Mouse (Mus musculus) olfactory bulb, adult 2 months (tissue): Measurements from ENCODE around the gene Nprl3.
"Not testable (repeated sequence)": the region's sequence is repeated elsewhere in the genome, so short reads cannot be mapped to it uniquely, and the experiment has no call there.

Experiments used
- CTCF ChIP-seq: fragments of 200-500 bp; IDR thresholded peaks from 2 replicates; pipeline ENCODE4 v1.5.1; 2012; ENCODE audit warnings: low read depth, mild to moderate bottlenecking, low read length, moderate library complexity; ENCODE audit not compliant: insufficient read depth
- POLR2A ChIP-seq: fragments of 200-500 bp; IDR thresholded peaks from 2 replicates; pipeline ENCODE4 v1.6.1; 2012; ENCODE audit warnings: mild to moderate bottlenecking, low read depth, low read length, moderate library complexity; ENCODE audit not compliant: insufficient read depth

- TF ChIP-seq CTCF, POLR2A: not testable (repeated sequence)
Observed at GRCm38 (mm10) chr11:32285887-32286286, 18.4 kb upstream of the Nprl3 start.
